Mouse (Mus musculus) midbrain, postnatal 0 days (tissue): Measurements from ENCODE around the gene Unc93b1. TPM values are rescaled to one million over a fixed set of nuclear protein-coding genes. Genes with fewer than 3 reads are reported as not detected.
"Not testable (repeated sequence)": the region's sequence is repeated elsewhere in the genome, so short reads cannot be mapped to it uniquely, and the experiment has no call there.

Experiments used
- ATAC-seq: fragments of 200-750 bp; cut with Nextera tagmentation; 2 replicates; pipeline ENCODE4 v1.8.0; 2017; ENCODE audit warnings: moderate number of reproducible peaks, mild to moderate bottlenecking, moderate TSS enrichment, moderate library complexity; ENCODE audit not compliant: low FRiP score
- DNase-seq: peaks from one replicate; pipeline ENCODE4 v3.0.0-alpha.2; 2015; ENCODE audit warnings: low spot score
- H3K27ac ChIP-seq: fragments of 300-500 bp; sonication (generic); 2 replicates; pipeline ENCODE4 v1.5.1; 2014; ENCODE audit warnings: low read depth, mild to moderate bottlenecking, low read length, mixed read lengths
- H3K27me3 ChIP-seq: fragments of 300-500 bp; sonication (generic); 2 replicates; pipeline ENCODE4 v1.6.1; 2014; ENCODE audit warnings: low read length, control low read depth, mixed read lengths; ENCODE audit not compliant: insufficient read depth
- H3K36me3 ChIP-seq: fragments of 300-500 bp; sonication (generic); 2 replicates; pipeline ENCODE4 v1.6.1; 2014; ENCODE audit warnings: low read length, control low read depth, mixed read lengths; ENCODE audit not compliant: insufficient read depth
- H3K4me1 ChIP-seq: fragments of 300-500 bp; sonication (generic); 2 replicates; pipeline ENCODE4 v1.6.1; 2014; ENCODE audit warnings: mild to moderate bottlenecking, control low read depth, antibody characterized with exemption, low read length, mixed read lengths; ENCODE audit not compliant: insufficient read depth
- H3K4me2 ChIP-seq: fragments of 300-500 bp; sonication (generic); 2 replicates; pipeline ENCODE4 v1.6.1; 2014; ENCODE audit warnings: low read depth, mild to moderate bottlenecking, low read length, mixed read lengths; ENCODE audit not compliant: poor library complexity, severe bottlenecking
- H3K4me3 ChIP-seq: fragments of 300-500 bp; sonication (generic); 2 replicates; pipeline ENCODE4 v1.5.1; 2014; ENCODE audit warnings: low read depth, mild to moderate bottlenecking, low read length, moderate library complexity
- H3K9ac ChIP-seq: fragments of 300-500 bp; sonication (generic); replicated peaks from 2 replicates; pipeline ENCODE4 v1.6.1; 2014; ENCODE audit warnings: mild to moderate bottlenecking, low read length, moderate library complexity, mixed read lengths; ENCODE audit not compliant: poor library complexity, severe bottlenecking
- H3K9me3 ChIP-seq: fragments of 300-500 bp; sonication (generic); 2 replicates; pipeline ENCODE4 v1.6.1; 2016; ENCODE audit warnings: low read length, control low read depth
- CTCF ChIP-seq: IDR thresholded peaks from 2 replicates; pipeline ENCODE4 v1.5.1; 2016; ENCODE audit warnings: antibody characterized with exemption, mild to moderate bottlenecking
- whole genome bisulfite sequencing: fragments of 180-500 bp; shearing (Covaris S2); extraction: QIAGEN DNeasy Blood & Tissue Kit; methylation state at CpG from one replicate; pipeline ENCODE4 v1.1.7; 2014; 5-methylcytosine and 5-hydroxymethylcytosine counted together
- polyA plus RNA-seq: library from polyadenylated mRNA; unstranded; fragments of >200 nt; fragmentation: Nextera tagmentation; extraction: Ambion mirVana; gene quantifications from 2 replicates; pipeline ENCODE4 v1.2.1, GENCODE M21; 2015
- total RNA-seq: library from RNA; depleted of rRNA; stranded (reverse); fragments of >200 nt; gene quantifications from 2 replicates; pipeline ENCODE4 v1.2.3, GENCODE M21; 2014

Gene Unc93b1
- total and polyA plus RNA-seq, 2 experiments from 2014 or later = 11.2 to 23.2 TPM

GRCm38 (mm10) chr19:3962469-3962868 lies 27.5 kb downstream of the Unc93b1 start:
- Histone ChIP-seq H3K9ac (no peak overlapping the region), H3K4me1 (no peaks in the 10 kb centered on the region), H3K36me3 (no peaks in the 10 kb centered on the region), H3K4me3 (no peak overlapping the region), H3K27ac (no peak overlapping the region), H3K27me3 (no peaks in the 10 kb centered on the region), H3K9me3 (no peaks in the 10 kb centered on the region), H3K4me2 (no peak overlapping the region)
- 16% methylated on average over 2 of the region's 2 CpGs for WGBS
- ATAC-seq = no peak
- no peak for DNase-seq
- TF ChIP-seq CTCF = peak; percentile 47; the same call in 1 of the 2 replicates

- Histone ChIP-seq H3K27ac (no peak overlapping the region), H3K36me3 (no peaks in the 10 kb centered on the region), H3K4me2 (no peak overlapping the region), H3K4me3 (no peak overlapping the region), H3K9ac (no peak overlapping the region), H3K9me3 (no peaks in the 10 kb centered on the region), H3K4me1 (no peaks in the 10 kb centered on the region), H3K27me3 (no peaks in the 10 kb centered on the region)
- ATAC-seq (no peak), DNase-seq (no peak)
- 76% methylated on average over 4 of the region's 4 CpGs for WGBS
- TF ChIP-seq CTCF = no peak
Observed at GRCm38 (mm10) chr19:3964030-3964429, 29.0 kb downstream of the Unc93b1 start.

GRCm38 (mm10) chr19:3966330-3967075 lies 31.5 kb downstream of the Unc93b1 start:
- Histone ChIP-seq H3K4me1 (no peaks in the 10 kb centered on the region), H3K4me3 (no peak overlapping the region), H3K4me2 (no peak overlapping the region), H3K27me3 (no peaks in the 10 kb centered on the region), H3K27ac (no peak overlapping the region), H3K36me3 (no peaks in the 10 kb centered on the region), H3K9me3 (no peaks in the 10 kb centered on the region), H3K9ac (no peak overlapping the region)
- TF ChIP-seq CTCF = peak; percentile 42
- WGBS = 71% methylated on average over 11 of the region's 11 CpGs
- DNase-seq (peak; percentile 21), ATAC-seq (no peak)

GRCm38 (mm10) chr19:3967258-3967657 lies 32.3 kb downstream of the Unc93b1 start:
- no peak overlapping the region for H3K4me2 ChIP-seq
- WGBS = 58% methylated on average over 3 of the region's 3 CpGs
- no peaks in the 10 kb centered on the region for H3K9me3 ChIP-seq
- no peak overlapping the region for H3K9ac ChIP-seq
- no peaks in the 10 kb centered on the region for H3K27me3 ChIP-seq
- no peak for DNase-seq
- no peak for TF ChIP-seq CTCF
- no peaks in the 10 kb centered on the region for H3K36me3 ChIP-seq
- no peak overlapping the region for H3K27ac ChIP-seq
- H3K4me1 ChIP-seq = no peaks in the 10 kb centered on the region
- no peak overlapping the region for H3K4me3 ChIP-seq
- no peak for ATAC-seq

GRCm38 (mm10) chr19:3972229-3972628 lies 37.2 kb downstream of the Unc93b1 start, which contains the start of gene Aldh3b2:
Aldh3b2 (plus strand) TSS chr19:3972328.
- Histone ChIP-seq H3K9ac (no peak within 1 kb of the TSS), H3K9me3 (no peaks in the 10 kb centered on the region), H3K36me3 (no peaks in the 10 kb centered on the region), H3K4me3 (no peak within 1 kb of the TSS), H3K27ac (no peak within 1 kb of the TSS), H3K4me2 (no peak within 1 kb of the TSS), H3K27me3 (no peaks in the 10 kb centered on the region), H3K4me1 (no peaks in the 10 kb centered on the region)
- DNase-seq (no peak), ATAC-seq (no peak)
- 57% methylated on average over 9 of the region's 9 CpGs for WGBS
- TF ChIP-seq CTCF = no peak

- not testable (repeated sequence) for ATAC-seq, H3K4me3 ChIP-seq, H3K9me3 ChIP-seq, H3K4me1 ChIP-seq, H3K36me3 ChIP-seq, H3K4me2 ChIP-seq, H3K9ac ChIP-seq, H3K27ac ChIP-seq, DNase-seq, H3K27me3 ChIP-seq
- WGBS = 76% methylated on average over 6 of the region's 6 CpGs
Observed at GRCm38 (mm10) chr19:3974608-3975007, 39.6 kb downstream of the Unc93b1 start.
